In genomic region chr15:9750966-9751365, GRCm38 (mm10) we compare ENCODE assay signal across 21 mouse cellular contexts. TPM values are rescaled to one million over a fixed set of nuclear protein-coding genes. Genes with fewer than 3 reads are reported as not detected.
"Had no signal": no experiment of that assay in that cellular context is flagged by ENCODE, and none has a peak within 500 bp of the region (broad histone marks: within the 10 kb centered on the region; RNA-seq: fewer than 3 reads in every experiment).

No protein-coding gene starts in this region.

- DNase-seq: kidney, adult 11 months; kidney, adult 8-10 months; kidney, postnatal 10 days; kidney, postnatal 36 days; liver, embryonic 13.5 days; lung, embryonic 14.5 days; lung, postnatal 10 days; right cerebral cortex, adult 18-20 months; right cerebral cortex, postnatal 14 days; right cerebral cortex, postnatal 4 days; thymus, adult 2 months; thymus, postnatal 14 days; thymus, postnatal 4 days had no signal

- H3K27ac ChIP-seq: kidney, embryonic 15.5 days; liver, embryonic 13.5 days; macrophage; midbrain, embryonic 12.5 days; midbrain, embryonic 15.5 days; neural tube, embryonic 12.5 days; neural tube, embryonic 15.5 days; stomach, postnatal 0 days had no signal

- H3K4me3 ChIP-seq: kidney, embryonic 15.5 days; liver, embryonic 13.5 days; midbrain, embryonic 12.5 days; midbrain, embryonic 15.5 days; neural tube, embryonic 12.5 days; neural tube, embryonic 15.5 days had no signal

- ATAC-seq: midbrain, embryonic 15.5 days had no signal

RNA-seq across cellular contexts. Expression of gene Spef2, which starts 2.3 kb away (rescaled TPM):
- polyA plus RNA-seq: stomach, embryonic 14.5 days had no signal
